Mouse (Mus musculus) megakaryocyte, embryonic 14.5 days (primary cell): Measurements from ENCODE around the gene Il1rn. TPM values are rescaled to one million over a fixed set of nuclear protein-coding genes. Genes with fewer than 3 reads are reported as not detected.

Experiments used
- H3K27me3 ChIP-seq: replicated peaks from 2 replicates; pipeline ENCODE3; 2012; ENCODE audit warnings: inconsistent platforms
- H3K36me3 ChIP-seq: replicated peaks from 2 replicates; pipeline ENCODE3; 2012; ENCODE audit warnings: low read length, inconsistent platforms, mixed read lengths
- H3K4me1 ChIP-seq: 2 replicates; pipeline ENCODE4 v1.6.1; 2012; ENCODE audit warnings: inconsistent platforms
- H3K4me3 ChIP-seq: replicated peaks from 2 replicates; pipeline ENCODE3; 2012; ENCODE audit warnings: moderate library complexity, mild to moderate bottlenecking, inconsistent platforms
- H3K9me3 ChIP-seq: 2 replicates; pipeline ENCODE4 v1.6.1; 2012; ENCODE audit warnings: inconsistent platforms
- FLI1 ChIP-seq: IDR thresholded peaks from 2 replicates; pipeline ENCODE4 v1.6.1; 2012; ENCODE audit warnings: low read length, inconsistent platforms, mixed read lengths
- GATA1 ChIP-seq: IDR thresholded peaks from 3 replicates; pipeline ENCODE4 v1.6.1; 2012; ENCODE audit warnings: mixed read lengths, low read length, inconsistent platforms, borderline replicate concordance
- polyA plus RNA-seq: library from polyadenylated mRNA; stranded (reverse); fragments of >175 nt; gene quantifications from 2 replicates; pipeline ENCODE4 v1.2.3, GENCODE M21; 2012; ENCODE audit warnings: low replicate concordance; ENCODE audit not compliant: insufficient read depth

The Il1rn gene
- polyA plus RNA-seq, 1 experiment = 0.07 TPM

GRCm38 (mm10) chr2:24393251-24393650, 56.6 kb downstream of the Il1rn start:
- no peak for TF ChIP-seq FLI1

DNA sequence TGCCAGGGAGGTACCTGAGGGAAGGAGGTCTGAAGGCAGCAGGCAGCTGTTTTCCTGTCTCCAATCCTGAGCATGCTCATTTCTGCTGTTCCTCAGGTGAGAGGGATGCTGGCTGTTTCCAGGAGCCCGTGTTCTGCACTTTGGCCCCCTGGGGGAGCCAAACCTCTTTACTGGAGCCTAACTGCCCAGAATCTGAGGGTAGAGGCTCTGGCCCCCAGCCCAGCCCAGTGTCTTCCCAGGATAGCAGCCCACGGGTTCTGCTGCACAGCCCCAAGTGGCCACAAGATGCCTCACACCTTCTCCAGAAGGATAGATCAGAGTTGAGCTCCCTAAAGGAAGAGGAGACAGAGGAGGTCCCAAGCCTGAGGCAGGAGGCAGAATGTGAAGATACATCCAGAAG, 60.5 kb downstream of the Il1rn start:
- H3K4me3 ChIP-seq = no peak overlapping the region
- TF ChIP-seq FLI1 (no peak), GATA1 (no peak)
- peaks cover 97% of the 10 kb centered on the region for H3K36me3 ChIP-seq
- H3K4me1 ChIP-seq = peaks cover 33% of the 10 kb centered on the region
- H3K27me3 ChIP-seq = no peaks in the 10 kb centered on the region
- no peaks in the 10 kb centered on the region for H3K9me3 ChIP-seq

More at GRCm38 (mm10) chr2:24393251-24393650, 56.6 kb downstream of the Il1rn start:
- peaks cover 70% of the 10 kb centered on the region for H3K4me1 ChIP-seq
- no peaks in the 10 kb centered on the region for H3K9me3 ChIP-seq
- H3K36me3 ChIP-seq = peaks cover 96% of the 10 kb centered on the region
- H3K27me3 ChIP-seq = no peaks in the 10 kb centered on the region
- H3K4me3 ChIP-seq = no peak overlapping the region

GRCm38 (mm10) chr2:24400711-24401110, 64.1 kb downstream of the Il1rn start:
- no peaks in the 10 kb centered on the region for H3K9me3 ChIP-seq
- no peak overlapping the region for H3K4me3 ChIP-seq
- no peak for TF ChIP-seq GATA1
- TF ChIP-seq FLI1 = no peak
- peaks cover 99% of the 10 kb centered on the region for H3K36me3 ChIP-seq
- no peaks in the 10 kb centered on the region for H3K27me3 ChIP-seq
- H3K4me1 ChIP-seq = peaks cover 11% of the 10 kb centered on the region; the same call in 1 of the 2 replicates

Other genes starting within 250 kb of the Il1rn start
- not detected in 2 replicates for gene Tbpl2, start 240.3 kb upstream of the Il1rn start, polyA plus RNA-seq
- not detected in 2 replicates for gene Il1f8, start 183.7 kb upstream of the Il1rn start, polyA plus RNA-seq
- not detected in 2 replicates for gene Il1f9, start 150.4 kb upstream of the Il1rn start, polyA plus RNA-seq
- not detected in 2 replicates for gene Il1f6, start 121.4 kb upstream of the Il1rn start, polyA plus RNA-seq
- gene Il1f5, start 59.9 kb upstream of the Il1rn start, polyA plus RNA-seq = not detected in 2 replicates
- not detected in 2 replicates for gene Il1f10, start 45.7 kb upstream of the Il1rn start, polyA plus RNA-seq
- 20.0 and 21.3 TPM in 2 replicates for gene Psd4, start 30.7 kb downstream of the Il1rn start, polyA plus RNA-seq
- gene Pax8, start 138.7 kb downstream of the Il1rn start, polyA plus RNA-seq = not detected in 2 replicates